Mouse (Mus musculus) bone marrow macrophage, adult 2 months (primary cell): ENCODE measurements around the gene Slc35c1.

Experiments
- CTCF ChIP-seq: IDR thresholded peaks from 2 replicates; pipeline ENCODE4 v1.5.1; 2012; ENCODE audit warnings: low read depth, mild to moderate bottlenecking, low read length, moderate library complexity
- POLR2A ChIP-seq: IDR thresholded peaks from 2 replicates; pipeline ENCODE4 v1.6.1; 2012; ENCODE audit warnings: mild to moderate bottlenecking, low read depth, low read length, borderline replicate concordance

DNA sequence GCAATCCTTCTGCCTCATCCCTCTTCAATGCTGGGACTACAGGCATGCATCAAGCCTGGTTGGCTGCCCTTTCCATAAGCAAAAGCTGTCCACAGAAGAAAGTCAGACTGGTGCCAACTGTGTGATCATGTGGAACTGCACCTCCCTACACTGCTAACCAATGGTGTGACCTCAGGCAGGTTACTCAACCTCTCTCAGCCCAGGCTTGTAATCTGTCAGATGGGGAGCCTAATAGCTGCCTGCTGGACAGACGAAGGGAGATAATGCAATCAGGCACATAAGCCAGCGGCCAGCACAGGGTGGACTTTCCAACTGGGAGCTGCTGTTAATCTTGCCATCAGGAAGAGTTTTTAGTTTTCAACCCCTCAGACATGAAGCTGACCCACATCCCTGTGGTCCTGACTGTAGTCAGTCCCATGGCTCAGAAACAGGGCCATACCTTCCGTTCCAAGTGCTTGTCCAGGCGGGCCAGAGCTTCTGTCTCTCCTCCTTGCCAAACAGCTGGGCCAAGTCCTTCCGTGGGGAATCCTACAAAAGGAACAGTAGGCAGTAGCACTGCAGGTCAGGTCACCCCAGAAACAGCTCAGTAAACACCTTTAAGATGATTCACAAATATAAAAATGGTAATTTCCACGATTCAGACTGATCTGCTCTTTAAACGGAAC, 38.5 kb downstream of the Slc35c1 start:
- no peak for TF ChIP-seq CTCF
- TF ChIP-seq POLR2A: no peak
